ENCODE assay signal across 11 mouse cellular contexts in genomic region chr4:145125463-145126220, GRCm38 (mm10).
DNase-seq lines count a peak whose midpoint lies in the region; ATAC-seq and TF ChIP-seq lines count a peak whose summit lies in the region.
"Had no signal": no experiment of that assay in that cellular context is flagged by ENCODE, and none has a peak within 500 bp of the region (broad histone marks: within the 10 kb centered on the region; RNA-seq: fewer than 3 reads in every experiment).

No protein-coding gene starts in this region.

- H3K9ac ChIP-seq in heart, embryonic 13.5 days, result no peak overlapping the region
- H3K9ac ChIP-seq in heart, embryonic 12.5 days, result no peak overlapping the region
- H3K9ac ChIP-seq in lung, postnatal 0 days (replicated peaks; ENCODE audit: low read depth), result no peak overlapping the region
- no peak overlapping the region for H3K9ac ChIP-seq in limb, embryonic 15.5 days
- H3K9ac ChIP-seq: hindbrain, embryonic 15.5 days; liver, embryonic 13.5 days; midbrain, embryonic 13.5 days had no signal

- H3K9me3 ChIP-seq in heart, embryonic 13.5 days, result no peaks in the 10 kb centered on the region
- no peaks in the 10 kb centered on the region for H3K9me3 ChIP-seq in heart, embryonic 12.5 days (replicated peaks)
- H3K9me3 ChIP-seq in lung, postnatal 0 days (ENCODE audit: low read length), result no peaks in the 10 kb centered on the region
- H3K9me3 ChIP-seq in limb, embryonic 15.5 days, result no peaks in the 10 kb centered on the region
- H3K9me3 ChIP-seq: hindbrain, embryonic 15.5 days; liver, embryonic 13.5 days; midbrain, embryonic 13.5 days had no signal

- TF ChIP-seq EP300 in lung, postnatal 0 days (IDR thresholded peaks at IDR 0.05), result no peak

- no peak for TF ChIP-seq CTCF in lung, postnatal 0 days (IDR thresholded peaks at IDR 0.05)

- no peak for ATAC-seq in heart, embryonic 13.5 days (ENCODE audit: extremely low read depth, insufficient number of reproducible peaks, low FRiP score, low TSS enrichment)
- no peak for ATAC-seq in heart, embryonic 12.5 days (ENCODE audit: insufficient number of reproducible peaks, low FRiP score)
- ATAC-seq in lung, postnatal 0 days, result no peak
- ATAC-seq in limb, embryonic 15.5 days (ENCODE audit: insufficient number of reproducible peaks, low FRiP score, low TSS enrichment, low read depth), result no peak
- ATAC-seq: midbrain, embryonic 13.5 days had no signal

- no peak overlapping the region for H3K4me2 ChIP-seq in heart, embryonic 13.5 days
- no peak overlapping the region for H3K4me2 ChIP-seq in heart, embryonic 12.5 days
- H3K4me2 ChIP-seq in lung, postnatal 0 days (replicated peaks; ENCODE audit: low read depth, low read length), result no peak overlapping the region
- no peak overlapping the region for H3K4me2 ChIP-seq in limb, embryonic 15.5 days
- H3K4me2 ChIP-seq: hindbrain, embryonic 15.5 days; liver, embryonic 13.5 days; midbrain, embryonic 13.5 days had no signal

- peaks cover 6% of the 10 kb centered on the region; the same call in 1 of the 2 replicates for H3K4me1 ChIP-seq in heart, embryonic 13.5 days
- H3K4me1 ChIP-seq in heart, embryonic 12.5 days (replicated peaks), result 0 out of 2 replicates have a peak, but pooled peaks cover 4% of the 10 kb centered on the region
- no peaks in the 10 kb centered on the region; the same call in 1 of the 2 replicates for H3K4me1 ChIP-seq in lung, postnatal 0 days (ENCODE audit: insufficient read depth, low read depth, low read length)
- peaks cover 31% of the 10 kb centered on the region for H3K4me1 ChIP-seq in limb, embryonic 15.5 days
- H3K4me1 ChIP-seq: hindbrain, embryonic 15.5 days; liver, embryonic 13.5 days had no signal

- DNase-seq in lung, postnatal 0 days (ENCODE audit: low spot score), result peak; percentile 19
- DNase-seq in lung, postnatal 4 days, result no peak
- DNase-seq in adipocyte (ENCODE audit: low spot score), result peak; percentile 60
- no peak for DNase-seq in adrenal gland, postnatal 25 days
- no peak for DNase-seq in thymus, postnatal 14 days
- DNase-seq: liver, embryonic 13.5 days had no signal

- WGBS in heart, embryonic 13.5 days, result 76% methylated on average over 4 of the region's 4 CpGs
- 77% methylated on average over 4 of the region's 4 CpGs for WGBS in heart, embryonic 12.5 days
- WGBS in lung, postnatal 0 days, result 46% methylated on average over 4 of the region's 4 CpGs
- WGBS in limb, embryonic 15.5 days, result 51% methylated on average over 4 of the region's 4 CpGs

- H3K27me3 ChIP-seq in heart, embryonic 13.5 days (replicated peaks), result no peaks in the 10 kb centered on the region
- H3K27me3 ChIP-seq in heart, embryonic 12.5 days (replicated peaks), result no peaks in the 10 kb centered on the region
- H3K27me3 ChIP-seq in lung, postnatal 0 days (replicated peaks; ENCODE audit: insufficient read depth, low read length), result no peaks in the 10 kb centered on the region
- no peaks in the 10 kb centered on the region for H3K27me3 ChIP-seq in limb, embryonic 15.5 days
- H3K27me3 ChIP-seq: hindbrain, embryonic 15.5 days; liver, embryonic 13.5 days; midbrain, embryonic 13.5 days had no signal

- H3K36me3 ChIP-seq in heart, embryonic 13.5 days, result peaks cover 93% of the 10 kb centered on the region
- H3K36me3 ChIP-seq in heart, embryonic 12.5 days, result peaks cover 90% of the 10 kb centered on the region
- H3K36me3 ChIP-seq in lung, postnatal 0 days (ENCODE audit: insufficient read depth, low read length), result peaks cover 38% of the 10 kb centered on the region; the same call in 1 of the 2 replicates
- peaks cover 49% of the 10 kb centered on the region for H3K36me3 ChIP-seq in limb, embryonic 15.5 days

- H3K27ac ChIP-seq in heart, embryonic 13.5 days (replicated peaks), result 0 out of 2 replicates have a peak overlapping the region, but pooled peaks have one; percentile 2
- no peak overlapping the region for H3K27ac ChIP-seq in heart, embryonic 12.5 days (ENCODE audit: poor library complexity, severe bottlenecking)
- no peak overlapping the region for H3K27ac ChIP-seq in lung, postnatal 0 days (ENCODE audit: low read length)
- H3K27ac ChIP-seq in limb, embryonic 15.5 days, result peak overlapping the region; percentile 75
- H3K27ac ChIP-seq: hindbrain, embryonic 15.5 days; liver, embryonic 13.5 days; midbrain, embryonic 13.5 days had no signal

- H3K4me3 ChIP-seq in heart, embryonic 13.5 days, result no peak overlapping the region
- no peak overlapping the region for H3K4me3 ChIP-seq in heart, embryonic 12.5 days
- H3K4me3 ChIP-seq in lung, postnatal 0 days (ENCODE audit: low read depth, low read length), result no peak overlapping the region
- H3K4me3 ChIP-seq in limb, embryonic 15.5 days, result no peak overlapping the region
- H3K4me3 ChIP-seq: hindbrain, embryonic 15.5 days; liver, embryonic 13.5 days; midbrain, embryonic 13.5 days had no signal

Comparison
In these comparisons a context has a peak if more than half of its experiments do, and no peak if none do; other contexts are left out.
1. H3K27ac ChIP-seq: peak in heart, embryonic 13.5 days (single experiment) and limb, embryonic 15.5 days (single experiment); none in heart, embryonic 12.5 days (single experiment) and lung, postnatal 0 days (single experiment).
2. DNase-seq: peak in lung, postnatal 0 days (single experiment) and adipocyte (single experiment); none in lung, postnatal 4 days (0 of 2), adrenal gland, postnatal 25 days (single experiment) and thymus, postnatal 14 days (single experiment).